Mouse (Mus musculus): ENCODE data around the gene Auts2. TPM values are rescaled to one million over a fixed set of nuclear protein-coding genes. Genes with fewer than 3 reads are reported as not detected.

Auts2 gene
- total RNA-seq, 4 experiments from 2014 or later = 126 to 150 (median 139) TPM

DNA sequence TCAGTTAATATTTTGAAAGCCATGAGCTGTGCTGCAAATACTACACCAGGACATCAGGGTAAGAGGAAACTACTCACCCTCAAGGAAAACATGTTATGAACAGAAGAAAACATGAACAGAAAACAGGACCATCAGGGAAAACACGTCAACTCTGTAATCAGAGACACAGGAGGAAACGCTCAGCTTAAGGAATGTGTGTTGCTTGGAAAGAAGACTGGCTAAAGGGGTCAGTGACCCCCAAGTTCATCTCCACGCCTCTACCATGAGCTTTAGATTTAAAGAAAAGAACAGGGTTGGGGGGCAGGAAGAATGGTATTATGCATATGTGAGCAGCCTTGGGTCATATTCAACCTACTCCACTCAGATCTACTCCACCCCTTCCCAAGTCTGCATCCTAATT is 356.5 kb downstream of the Auts2 start:
- no peak for DNase-seq (ENCODE audit: low spot score in 2 of 2)

GRCm38 (mm10) chr5:132186221-132186620 is 356.9 kb downstream of the Auts2 start:
- DNase-seq (ENCODE audit: low spot score in 2 of 2) = no peak

- no peak for DNase-seq (ENCODE audit: low spot score in 2 of 2)
Measured at GRCm38 (mm10) chr5:132184395-132185095, 358.6 kb downstream of the Auts2 start.

GRCm38 (mm10) chr5:132182077-132182476 is 361.1 kb downstream of the Auts2 start:
- DNase-seq (ENCODE audit: low spot score in 2 of 2) = no peak

GRCm38 (mm10) chr5:132170010-132170409 is 373.1 kb downstream of the Auts2 start:
- DNase-seq (ENCODE audit: low spot score in 2 of 2) = peak; percentile 75 to 79

GRCm38 (mm10) chr5:132168805-132169204 is 374.3 kb downstream of the Auts2 start:
- DNase-seq (ENCODE audit: low spot score in 2 of 2) = no peak

GRCm38 (mm10) chr5:132168224-132168623 is 374.9 kb downstream of the Auts2 start:
- no peak for DNase-seq (ENCODE audit: low spot score in 2 of 2)

GRCm38 (mm10) chr5:132166559-132166958 is 376.6 kb downstream of the Auts2 start:
- DNase-seq (ENCODE audit: low spot score in 2 of 2) = no peak

DNA sequence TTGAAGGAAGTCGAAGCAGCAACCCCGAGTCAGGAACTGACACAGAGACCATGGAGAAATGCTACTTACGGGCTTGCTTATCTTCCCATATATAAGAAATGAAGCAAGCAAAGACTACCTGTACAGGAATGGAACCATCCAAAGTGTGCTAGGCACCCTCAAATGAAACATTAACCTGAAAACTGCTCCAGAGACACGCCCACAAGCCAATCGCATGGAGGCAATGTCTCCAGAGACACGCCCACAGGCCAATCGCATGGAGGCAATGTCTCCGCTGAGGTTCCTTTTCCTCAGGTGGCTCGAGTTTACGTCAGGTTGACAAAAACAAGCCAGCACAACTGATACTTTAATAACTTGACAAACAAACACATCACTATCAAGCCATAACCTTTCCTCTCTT is 379.2 kb downstream of the Auts2 start:
- no peak for DNase-seq (ENCODE audit: low spot score in 2 of 2)

DNA sequence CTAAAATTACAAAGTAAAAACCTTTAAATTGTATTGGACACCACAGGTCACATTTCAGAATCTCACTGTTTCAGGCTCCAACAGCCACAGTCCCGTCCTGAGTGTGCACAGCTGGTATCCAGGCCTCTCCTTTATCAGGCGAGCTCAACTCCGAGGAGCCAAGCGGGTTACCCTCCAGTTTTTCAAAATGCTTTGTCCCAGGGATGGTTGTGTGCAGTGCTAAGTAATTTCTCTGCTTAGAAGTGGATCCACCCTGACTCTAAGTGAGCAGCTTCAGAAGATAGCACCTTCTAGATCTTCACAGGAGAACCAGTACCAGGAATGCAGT is 381.0 kb downstream of the Auts2 start:
- DNase-seq (ENCODE audit: low spot score in 2 of 2) = no peak

- peak; percentile 35 to 51 for DNase-seq (ENCODE audit: low spot score in 2 of 2)
Measured at GRCm38 (mm10) chr5:132161338-132162205, 381.6 kb downstream of the Auts2 start.

DNA sequence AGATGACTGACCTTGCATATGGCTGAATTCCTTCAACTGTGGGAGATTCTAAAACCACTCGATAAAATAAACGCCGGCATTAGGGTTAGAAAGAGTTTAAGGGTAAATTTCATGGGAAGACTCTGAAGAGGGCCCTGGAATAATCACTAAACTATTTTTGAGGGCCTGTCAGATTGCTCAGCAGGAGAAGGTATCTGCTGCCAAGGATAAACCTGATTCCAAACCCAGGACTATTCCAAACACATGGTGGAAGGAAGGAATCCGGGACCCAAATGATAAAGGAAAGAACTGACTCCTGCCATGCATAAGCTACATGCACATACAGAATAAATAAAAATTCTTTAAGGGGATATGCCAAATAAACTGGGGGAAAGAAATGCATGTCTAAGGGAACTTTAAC is 399.0 kb downstream of the Auts2 start:
- DNase-seq (ENCODE audit: low spot score in 2 of 2) = no peak

- no peak for DNase-seq (ENCODE audit: low spot score in 2 of 2)
Measured at GRCm38 (mm10) chr5:132140816-132141215, 402.3 kb downstream of the Auts2 start.

DNA sequence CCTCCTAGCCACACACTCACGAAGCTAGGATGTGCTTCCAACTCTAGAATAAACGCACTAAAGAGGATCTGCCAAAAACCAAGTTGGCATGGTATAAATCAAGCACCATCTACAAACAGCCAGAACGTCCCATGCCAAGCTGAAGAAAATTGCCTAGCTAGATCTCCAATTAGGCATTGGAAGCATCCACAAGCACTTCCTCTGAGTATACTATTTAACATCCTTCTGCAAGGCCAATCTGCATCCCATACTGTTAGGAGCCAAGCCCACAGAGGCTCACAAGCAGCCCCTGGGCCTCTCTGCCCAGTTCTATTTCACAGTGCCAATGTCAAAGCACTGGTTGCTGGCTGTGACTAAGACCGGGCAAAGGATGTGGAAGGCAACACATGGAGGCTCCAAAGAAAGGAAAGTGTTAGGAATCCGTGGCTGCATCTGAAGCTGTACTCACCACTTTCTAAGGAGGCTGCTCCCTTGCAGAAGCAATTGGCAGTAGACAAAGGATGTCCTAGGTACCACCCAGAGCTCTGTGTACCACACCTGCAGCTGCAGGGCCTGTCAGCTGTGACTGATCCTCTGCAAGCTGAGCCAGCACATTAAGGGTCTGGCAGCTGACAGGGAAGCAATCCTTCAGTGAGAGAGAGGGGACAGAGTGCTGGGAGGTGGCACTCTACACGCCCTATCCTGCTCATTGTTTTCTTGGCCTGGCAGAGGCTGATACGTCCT is 407.0 kb downstream of the Auts2 start:
- peak; percentile 42 to 64 for DNase-seq (ENCODE audit: low spot score in 2 of 2)

- DNase-seq (ENCODE audit: low spot score in 2 of 2) = no peak
Measured at GRCm38 (mm10) chr5:132131948-132132347, 411.2 kb downstream of the Auts2 start.

- no peak for DNase-seq (ENCODE audit: low spot score in 2 of 2)
Measured at GRCm38 (mm10) chr5:132130577-132130976, 412.6 kb downstream of the Auts2 start.

DNA sequence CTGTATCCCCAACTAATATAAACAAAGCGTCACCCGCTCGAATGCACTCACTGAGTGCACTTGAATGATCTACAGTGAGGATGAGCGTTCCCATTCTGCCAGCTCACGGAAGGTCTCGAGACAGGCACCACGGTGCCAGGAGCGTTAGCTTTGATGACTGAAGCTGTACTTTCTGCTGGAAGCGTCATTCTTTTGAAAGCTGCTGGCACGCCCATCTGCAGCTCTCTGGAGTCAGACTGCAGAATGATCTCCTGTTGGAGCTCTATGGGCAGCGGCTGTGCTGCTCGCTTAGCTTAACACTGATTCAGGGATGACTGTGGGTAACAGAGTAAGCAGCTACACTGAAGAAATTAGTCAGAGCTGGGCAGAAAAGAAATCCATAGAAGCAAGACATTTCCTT is 416.5 kb downstream of the Auts2 start:
- no peak for DNase-seq (ENCODE audit: low spot score in 2 of 2)

DNA sequence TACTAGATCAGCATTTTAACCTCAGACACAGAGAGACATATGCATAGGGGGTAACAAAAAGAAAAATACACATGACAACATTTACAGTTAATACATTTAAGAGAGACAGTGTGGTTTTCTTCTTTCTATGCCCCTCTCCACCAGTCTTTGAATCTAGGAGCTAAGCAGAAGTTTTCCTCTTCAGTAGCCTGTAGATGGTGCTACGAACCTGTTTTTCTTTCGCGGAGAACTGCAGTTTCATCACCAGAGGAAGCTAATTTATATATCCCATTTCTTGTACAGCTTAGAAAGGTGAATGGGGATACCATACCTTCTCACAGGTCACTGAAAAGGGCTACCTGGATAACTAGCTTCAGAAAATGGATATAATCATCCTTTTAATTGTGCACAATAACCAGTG is 427.5 kb downstream of the Auts2 start:
- DNase-seq (ENCODE audit: low spot score in 2 of 2) = no peak

DNA sequence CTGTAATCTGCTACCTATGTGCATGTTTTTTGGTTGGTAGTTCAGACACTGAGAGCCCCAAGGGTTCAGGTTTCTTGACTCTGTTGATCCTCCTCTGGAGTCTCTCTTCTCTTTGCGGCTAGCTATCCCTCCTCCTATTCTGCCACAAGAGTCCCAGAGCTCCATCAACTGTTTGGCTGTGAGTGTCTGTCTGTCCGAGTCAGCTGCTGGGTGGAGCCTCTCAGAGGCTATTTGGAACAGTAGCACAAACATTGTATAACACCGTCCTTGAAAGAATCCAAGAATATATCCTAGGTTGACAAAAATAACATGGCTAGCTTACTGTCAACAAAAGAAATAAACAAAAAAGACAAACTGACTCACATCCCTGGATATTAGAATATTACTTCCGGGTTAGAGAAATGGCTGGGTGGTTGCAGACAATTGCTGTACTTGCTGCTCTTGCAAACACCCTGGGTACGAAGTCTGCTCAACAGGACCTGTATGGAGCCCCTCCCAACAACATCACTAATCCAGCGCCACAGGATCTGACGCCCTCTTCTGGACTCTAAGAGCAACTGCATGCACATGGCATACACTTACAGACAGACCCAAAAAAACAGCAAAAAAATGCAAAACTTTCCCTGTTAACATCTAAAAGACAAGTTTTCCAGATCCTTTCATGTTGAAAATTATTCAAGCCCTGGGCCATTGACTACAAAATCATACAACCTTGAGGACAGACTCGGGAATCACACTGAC is 428.4 kb downstream of the Auts2 start:
- no peak for DNase-seq (ENCODE audit: low spot score in 2 of 2)

GRCm38 (mm10) chr5:132113480-132113879 is 429.7 kb downstream of the Auts2 start:
- DNase-seq (ENCODE audit: low spot score in 2 of 2) = peak; percentile 31 to 44

- no peak for DNase-seq (ENCODE audit: low spot score in 2 of 2)
Measured at GRCm38 (mm10) chr5:132112666-132113065, 430.5 kb downstream of the Auts2 start.

All from layer of hippocampus, adult 8-10 months (tissue).